Mouse (Mus musculus) bone marrow, adult 2 months (tissue): ENCODE measurements around the gene Slc25a29. TPM values are rescaled to one million over a fixed set of nuclear protein-coding genes. Genes with fewer than 3 reads are reported as not detected.

ENCODE experiments used
- H3K27ac ChIP-seq: fragments of 200-500 bp; 2 replicates; pipeline ENCODE4 v1.5.1; 2012; ENCODE audit warnings: low read depth, mild to moderate bottlenecking, control low read depth, inconsistent platforms, low read length; ENCODE audit not compliant: control insufficient read depth, poor library complexity, insufficient read depth
- H3K4me1 ChIP-seq: fragments of 200-500 bp; 2 replicates; pipeline ENCODE4 v1.6.1; 2011; ENCODE audit warnings: low read length; ENCODE audit not compliant: control insufficient read depth, insufficient read depth
- H3K4me3 ChIP-seq: fragments of 200-500 bp; replicated peaks from 2 replicates; pipeline ENCODE3; 2011; ENCODE audit warnings: mild to moderate bottlenecking, low read depth, low read length, control low read depth; ENCODE audit not compliant: control insufficient read depth
- CTCF ChIP-seq: fragments of 200-500 bp; IDR thresholded peaks from 2 replicates; pipeline ENCODE4 v1.5.1; 2011; ENCODE audit warnings: low read length, control low read depth; ENCODE audit not compliant: control insufficient read depth, insufficient read depth
- POLR2A ChIP-seq: fragments of 200-500 bp; IDR thresholded peaks from 2 replicates; pipeline ENCODE4 v1.6.1; 2011; ENCODE audit warnings: low read depth, mild to moderate bottlenecking, control low read depth, low read length, borderline replicate concordance; ENCODE audit not compliant: control insufficient read depth
- WGBS: fragments of 180-500 bp; shearing (Covaris S2); methylation state at CpG from one replicate; pipeline ENCODE4 v1.1.7; 2018; 5-methylcytosine and 5-hydroxymethylcytosine counted together
- polyA plus RNA-seq: library from polyadenylated mRNA; stranded (reverse); fragments of >200 nt; gene quantifications from 2 replicates; pipeline ENCODE4 v1.2.4, GENCODE M21; 2011; ENCODE audit warnings: low replicate concordance; ENCODE audit not compliant: missing spikeins, insufficient read depth, insufficient read length

The Slc25a29 gene
- polyA plus RNA-seq, 1 experiment: 2.5 TPM

DNA sequence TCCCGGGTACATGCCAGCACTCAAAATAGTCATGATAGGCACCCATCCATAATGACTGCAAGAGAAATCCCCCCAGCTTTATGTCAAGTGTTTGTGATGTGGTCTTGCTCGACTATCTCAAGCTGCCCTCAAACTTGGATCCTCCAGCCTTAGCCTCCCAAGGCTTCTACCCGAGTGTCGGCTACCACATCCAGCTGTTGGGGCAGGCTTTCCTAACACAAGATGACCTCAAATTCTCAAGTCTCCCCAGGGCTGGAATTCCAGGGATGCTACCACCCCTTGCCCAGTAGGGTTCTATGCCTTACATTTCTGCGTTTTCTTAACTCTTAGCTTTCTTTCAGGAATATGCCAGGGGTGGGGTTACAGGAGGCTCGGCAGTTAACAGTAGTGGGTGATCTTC, 5.3 kb downstream of the Slc25a29 start:
- H3K4me3 ChIP-seq: no peak overlapping the region
- TF ChIP-seq POLR2A (no peak), CTCF (no peak)
- 82% methylated on average over 6 of the region's 6 CpGs for WGBS
- H3K4me1 ChIP-seq: peaks cover 8% of the 10 kb centered on the region; the same call in 1 of the 2 replicates
- no peak overlapping the region for H3K27ac ChIP-seq

DNA sequence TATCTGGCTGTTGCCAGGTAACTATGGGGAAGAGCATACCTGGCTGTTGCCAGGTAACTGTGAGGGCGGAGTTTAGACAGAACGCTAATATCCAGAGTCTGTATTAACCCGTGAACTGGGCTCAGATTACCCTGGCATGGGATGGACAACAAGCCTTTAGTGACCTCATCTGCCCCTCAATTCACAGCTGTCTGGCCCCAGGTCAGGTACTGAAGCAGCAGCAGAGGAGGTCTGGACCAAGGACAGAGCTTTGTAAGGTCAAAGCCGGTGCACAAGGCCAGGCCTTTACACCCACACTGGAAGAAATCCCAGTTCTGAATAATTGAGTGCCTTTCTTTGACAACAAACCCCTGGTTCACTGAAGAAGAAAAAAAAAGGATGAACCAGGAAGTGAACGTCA, 6.0 kb downstream of the Slc25a29 start:
- H3K27ac ChIP-seq: no peak overlapping the region
- no peak overlapping the region for H3K4me3 ChIP-seq
- peaks cover 6% of the 10 kb centered on the region; the same call in 1 of the 2 replicates for H3K4me1 ChIP-seq
- TF ChIP-seq CTCF (no peak), POLR2A (no peak)
- WGBS: 84% methylated on average over 5 of the region's 5 CpGs

DNA sequence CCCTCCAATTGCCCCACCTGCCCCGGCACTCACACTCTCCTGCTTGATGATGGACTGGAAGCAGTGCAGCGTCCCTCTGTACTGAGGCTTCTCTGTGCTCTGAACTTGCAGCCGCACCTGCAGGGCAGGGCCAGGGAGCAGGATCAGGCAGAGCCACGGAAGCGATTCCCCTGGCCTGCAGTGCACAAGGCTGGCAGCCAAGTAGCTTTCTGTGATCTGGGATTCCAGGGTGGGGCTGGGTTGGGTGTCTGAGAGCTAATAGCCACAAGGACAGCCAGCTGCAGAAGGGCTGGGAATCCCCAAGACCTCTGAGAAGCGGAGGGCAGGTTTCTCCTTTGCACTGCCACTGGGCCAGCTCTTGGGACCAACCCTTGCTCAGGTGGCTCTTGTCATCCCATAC, 8.0 kb downstream of the Slc25a29 start:
- peaks cover 3% of the 10 kb centered on the region; the same call in 1 of the 2 replicates for H3K4me1 ChIP-seq
- no peak overlapping the region for H3K4me3 ChIP-seq
- no peak for TF ChIP-seq POLR2A
- no peak for TF ChIP-seq CTCF
- no peak overlapping the region for H3K27ac ChIP-seq
- WGBS: 89% methylated on average over 6 of the region's 6 CpGs

DNA sequence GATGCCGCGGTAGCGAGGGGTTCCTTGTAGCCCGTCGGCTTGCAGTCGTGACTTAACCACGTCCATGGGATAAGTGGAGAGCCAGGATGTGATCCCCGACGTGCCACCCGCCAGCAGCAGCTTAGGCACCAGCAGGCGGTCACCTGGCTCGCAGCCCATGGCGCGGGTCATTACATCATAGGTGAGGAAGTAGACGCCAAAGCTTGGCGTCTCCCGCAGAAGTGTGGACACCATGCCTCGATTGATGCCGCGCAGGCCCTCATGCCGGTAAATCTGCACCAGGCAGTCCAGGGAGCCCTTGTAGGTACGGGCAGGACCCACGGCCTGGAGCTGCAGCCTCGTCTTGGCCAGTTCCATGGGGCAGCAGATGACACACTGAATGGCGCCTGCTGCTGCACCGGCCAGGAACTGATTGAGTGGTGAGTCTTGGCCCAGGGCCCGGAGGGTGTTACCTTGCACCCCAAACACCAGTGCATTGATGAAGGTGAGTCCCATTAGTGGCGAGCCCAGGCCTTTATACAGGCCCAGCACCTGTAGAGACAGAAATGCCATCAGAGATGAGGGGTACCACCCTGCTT, 8.6 kb downstream of the Slc25a29 start:
- Histone ChIP-seq H3K4me1 (no peaks in the 10 kb centered on the region), H3K4me3 (no peak overlapping the region), H3K27ac (no peak overlapping the region)
- 94% methylated on average over 28 of the region's 28 CpGs for WGBS
- TF ChIP-seq CTCF: no peak
- no peak for TF ChIP-seq POLR2A

DNA sequence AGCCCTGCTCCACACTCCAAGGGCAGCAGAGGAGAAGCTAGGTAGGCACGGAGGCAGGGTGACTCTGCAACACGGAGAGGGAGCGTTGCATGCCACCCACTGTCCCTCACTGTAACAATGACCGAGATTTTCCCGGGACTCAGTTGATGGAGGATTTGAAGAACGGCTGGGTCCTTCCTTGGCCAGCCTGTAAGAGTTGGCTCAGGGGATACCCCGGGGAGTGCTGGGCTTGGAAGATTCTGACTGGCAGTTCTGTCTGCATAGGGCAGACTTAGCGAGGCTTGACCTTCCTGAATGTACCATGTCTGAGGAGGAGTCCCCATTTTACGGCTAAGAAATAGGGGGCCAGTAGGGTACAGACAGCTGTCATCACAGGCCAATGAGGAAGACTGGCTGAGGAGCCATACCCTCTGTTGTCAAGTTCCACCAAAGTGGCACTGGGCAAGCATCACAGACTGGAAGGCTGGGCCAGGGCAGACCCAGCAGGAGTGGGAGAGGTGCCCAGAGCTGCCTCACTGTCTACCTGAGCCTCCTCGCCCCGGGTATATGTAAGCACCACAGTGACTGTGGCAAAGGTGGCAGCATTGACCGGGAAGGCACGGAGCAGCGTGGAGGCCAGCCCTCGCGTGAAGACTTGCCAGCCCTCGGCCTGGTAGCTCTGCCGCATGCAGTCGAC, 9.3 kb downstream of the Slc25a29 start:
- no peak overlapping the region for H3K27ac ChIP-seq
- no peaks in the 10 kb centered on the region for H3K4me1 ChIP-seq
- no peak overlapping the region for H3K4me3 ChIP-seq
- TF ChIP-seq CTCF (no peak), POLR2A (no peak)
- 92% methylated on average over 19 of the region's 19 CpGs for WGBS

DNA sequence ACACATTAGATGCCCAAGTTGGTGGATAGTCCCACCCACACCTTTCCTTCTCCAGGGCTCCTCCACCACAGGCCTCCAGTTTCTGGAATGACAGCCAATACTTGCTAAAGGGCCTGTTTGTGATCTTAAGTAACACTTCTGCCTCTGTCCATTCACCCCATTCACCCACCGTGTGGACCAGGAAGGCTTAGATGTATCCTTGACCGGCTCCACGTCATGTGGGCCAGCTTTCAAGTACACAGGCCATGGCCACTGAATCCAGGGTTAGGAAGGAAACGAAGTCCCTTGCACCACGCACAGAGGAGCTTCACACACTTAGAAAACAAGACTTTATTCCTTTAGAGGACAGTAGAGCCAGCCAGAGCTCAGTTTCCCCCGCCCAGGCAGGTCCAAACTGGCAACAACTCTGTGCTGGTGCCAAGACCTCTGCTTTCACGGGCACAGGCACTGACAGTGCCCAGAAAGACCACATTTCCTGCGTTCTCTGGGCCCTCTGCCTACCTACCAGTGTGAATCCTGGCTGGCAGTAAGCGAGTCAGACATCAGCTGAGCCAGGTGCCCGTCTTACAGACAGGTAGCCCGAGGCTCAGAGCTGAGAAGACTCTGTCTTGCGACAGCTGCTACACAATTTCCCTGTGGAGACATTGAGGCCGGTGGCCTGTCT, 10.0 kb downstream of the Slc25a29 start:
- no peak overlapping the region for H3K27ac ChIP-seq
- TF ChIP-seq CTCF (no peak), POLR2A (no peak)
- no peak overlapping the region for H3K4me3 ChIP-seq
- 87% methylated on average over 13 of the region's 13 CpGs for WGBS
- H3K4me1 ChIP-seq: no peaks in the 10 kb centered on the region

DNA sequence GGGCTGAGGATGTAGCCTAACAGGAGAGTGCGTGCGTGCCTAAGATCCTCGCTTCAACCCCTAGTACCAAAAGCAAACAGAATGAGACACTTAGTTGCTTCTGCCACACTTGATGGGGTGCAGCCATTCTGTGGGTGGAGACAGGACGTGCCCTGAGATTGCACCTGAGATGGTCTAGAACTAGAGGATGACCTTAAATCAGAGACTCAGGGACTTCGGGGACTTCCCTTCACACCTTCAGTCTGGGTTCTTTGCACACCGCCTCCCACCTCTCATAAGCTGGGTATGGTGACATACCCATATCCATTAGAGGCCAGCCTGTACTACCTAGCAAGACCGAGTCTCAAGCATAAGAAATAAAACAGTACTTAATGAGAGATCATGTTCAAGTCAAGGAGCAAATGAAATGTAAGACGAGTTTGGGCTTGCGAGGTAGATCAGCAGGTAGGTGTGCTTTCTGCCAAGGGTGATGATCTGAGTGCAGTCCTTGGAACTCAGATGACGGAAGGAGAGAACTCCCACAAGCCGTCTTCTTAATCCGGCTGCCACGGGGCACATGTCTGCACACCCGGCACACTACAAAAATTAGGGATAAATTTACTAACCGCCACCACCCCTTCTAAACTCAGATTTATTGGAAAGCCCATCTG, 11.3 kb downstream of the Slc25a29 start:
- no peak for TF ChIP-seq POLR2A
- TF ChIP-seq CTCF: no peak
- 87% methylated on average over 15 of the region's 15 CpGs for WGBS
- Histone ChIP-seq H3K4me3 (no peak overlapping the region), H3K4me1 (no peaks in the 10 kb centered on the region), H3K27ac (no peak overlapping the region)

DNA sequence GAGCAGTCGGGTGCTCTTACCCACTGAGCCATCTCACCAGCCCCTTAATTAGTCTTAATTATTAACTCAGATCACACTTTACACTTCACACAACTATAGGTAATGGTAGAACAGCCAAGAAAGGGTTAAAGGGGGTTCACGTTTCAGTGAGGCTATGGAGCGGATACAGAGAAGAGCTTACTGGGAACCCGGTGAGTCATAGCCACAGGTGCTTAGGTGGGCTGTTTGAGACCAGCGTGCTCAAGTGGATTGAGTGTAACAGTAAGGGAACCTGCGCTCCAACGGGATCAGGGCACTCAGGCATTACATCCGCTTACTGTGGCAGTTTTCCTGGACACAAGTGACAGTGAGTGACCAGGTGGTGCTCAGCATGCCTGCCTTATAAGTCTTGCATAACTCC, 12.6 kb downstream of the Slc25a29 start:
- no peaks in the 10 kb centered on the region for H3K4me1 ChIP-seq
- no peak overlapping the region for H3K27ac ChIP-seq
- TF ChIP-seq POLR2A (no peak), CTCF (no peak)
- H3K4me3 ChIP-seq: no peak overlapping the region
- WGBS: 83% methylated on average over 8 of the region's 8 CpGs
